Mouse (Mus musculus) CD8-positive naive resting alpha-beta T cell, adult 2 months (primary cell): ENCODE data around the gene Coro7.
"Not testable (repeated sequence)": the region's sequence is repeated elsewhere in the genome, so short reads cannot be mapped to it uniquely, and the experiment has no call there.

Experiments
- DNase-seq, 2 experiments: peaks; one replicate each; pipeline ENCODE4 v3.0.0; 2022; ENCODE audit warnings: low read depth in 2 of 2, low spot score in 2 of 2

The Coro7 gene

GRCm38 (mm10) chr16:4683193-4683580 is 3.6 kb upstream of the Coro7 start:
- no peak for DNase-seq

- no peak for DNase-seq
Measured at GRCm38 (mm10) chr16:4682628-4683179, 3.1 kb upstream of the Coro7 start.

GRCm38 (mm10) chr16:4680922-4681455 is 1.4 kb upstream of the Coro7 start:
- not testable (repeated sequence) for DNase-seq

- DNase-seq = no peak
Measured at GRCm38 (mm10) chr16:4678080-4678479, 1.5 kb downstream of the Coro7 start.

- DNase-seq = peak in 1 of 2 experiments; percentile 18
Measured at GRCm38 (mm10) chr16:4676836-4677235, 2.7 kb downstream of the Coro7 start.

GRCm38 (mm10) chr16:4674091-4674490 is 5.5 kb downstream of the Coro7 start:
- DNase-seq = peak; percentile 66 to 73

GRCm38 (mm10) chr16:4670317-4670716 is 9.3 kb downstream of the Coro7 start:
- DNase-seq = no peak

GRCm38 (mm10) chr16:4667190-4667808 is 12.3 kb downstream of the Coro7 start:
- DNase-seq = peak; percentile 74 to 80

- no peak for DNase-seq
Measured at GRCm38 (mm10) chr16:4665726-4666125, 13.9 kb downstream of the Coro7 start.

- DNase-seq = no peak
Measured at GRCm38 (mm10) chr16:4663806-4664205, 15.8 kb downstream of the Coro7 start.

GRCm38 (mm10) chr16:4661605-4662004 is 18.0 kb downstream of the Coro7 start:
- no peak for DNase-seq

- no peak for DNase-seq
Measured at GRCm38 (mm10) chr16:4659326-4659725, 20.3 kb downstream of the Coro7 start.

- DNase-seq = no peak
Measured at GRCm38 (mm10) chr16:4658781-4659245, 20.8 kb downstream of the Coro7 start.

GRCm38 (mm10) chr16:4656571-4657081 is 23.0 kb downstream of the Coro7 start:
- no peak for DNase-seq

- DNase-seq = no peak
Measured at GRCm38 (mm10) chr16:4655764-4656570, 23.6 kb downstream of the Coro7 start.

- DNase-seq = no peak
Measured at GRCm38 (mm10) chr16:4655251-4655734, 24.3 kb downstream of the Coro7 start.

- no peak for DNase-seq
Measured at GRCm38 (mm10) chr16:4654706-4655105, 24.9 kb downstream of the Coro7 start.

- DNase-seq = no peak
Measured at GRCm38 (mm10) chr16:4652707-4653416, 26.7 kb downstream of the Coro7 start.

GRCm38 (mm10) chr16:4651624-4652023 is 28.0 kb downstream of the Coro7 start:
- DNase-seq = no peak

GRCm38 (mm10) chr16:4651081-4651480 is 28.5 kb downstream of the Coro7 start:
- DNase-seq = no peak

GRCm38 (mm10) chr16:4650161-4650560 is 29.4 kb downstream of the Coro7 start:
- no peak for DNase-seq
